Comparison of ENCODE assay signal across 20 mouse cellular contexts in genomic region chr2:138269330-138269729, GRCm38 (mm10). TPM values are rescaled to one million over a fixed set of nuclear protein-coding genes. Genes with fewer than 3 reads are reported as not detected.
DNase-seq lines count a peak whose midpoint lies in the region; ATAC-seq and TF ChIP-seq lines count a peak whose summit lies in the region.
"Had no signal": no experiment of that assay in that cellular context is flagged by ENCODE, and none has a peak within 500 bp of the region (broad histone marks: within the 10 kb centered on the region; RNA-seq: fewer than 3 reads in every experiment).

No protein-coding gene starts in this region.

- no peak for ATAC-seq in neural tube, embryonic 15.5 days (ENCODE audit: low FRiP score)
- ATAC-seq: activated CD4-positive, CD25-positive, alpha-beta regulatory T cell, adult 4 months; forebrain, embryonic 16.5 days had no signal

- H3K9me3 ChIP-seq in neural tube, embryonic 15.5 days (replicated peaks): no peaks in the 10 kb centered on the region
- H3K9me3 ChIP-seq: embryonic facial prominence, embryonic 12.5 days; forebrain, embryonic 12.5 days; heart, embryonic 10.5 days; hindbrain, embryonic 13.5 days had no signal

- H3K4me3 ChIP-seq in layer of hippocampus, adult 2 months: no peak overlapping the region
- H3K4me3 ChIP-seq in neural tube, embryonic 15.5 days (replicated peaks): no peak overlapping the region
- H3K4me3 ChIP-seq in cortical plate, adult 2 months (ENCODE audit: insufficient read depth, low read length): no peak overlapping the region
- H3K4me3 ChIP-seq: embryonic facial prominence, embryonic 12.5 days; forebrain, embryonic 12.5 days; heart, embryonic 10.5 days; hindbrain, embryonic 13.5 days had no signal

- TF ChIP-seq CTCF in layer of hippocampus, adult 2 months (conservative IDR thresholded peaks at IDR 0.05): peak; percentile 29
- TF ChIP-seq CTCF in cortical plate, adult 2 months (IDR thresholded peaks at IDR 0.05; ENCODE audit: extremely low read depth, insufficient read depth, low read length): 0 out of 2 replicates have a peak, but pooled peaks have one; percentile 1

- DNase-seq in layer of hippocampus, adult 2 months (ENCODE audit: low spot score in 2 of 2): no peak
- no peak for DNase-seq in layer of hippocampus, postnatal 25 days (ENCODE audit: extremely low spot score in 1 of 2, low spot score in 1 of 2)
- DNase-seq in neural tube, embryonic 10.5 days (ENCODE audit: extremely low spot score, low spot score): peak; percentile 4
- no peak for DNase-seq in urinary bladder, postnatal 36 days (ENCODE audit: low spot score in 2 of 2)
- DNase-seq in heart, postnatal 4 days: no peak
- DNase-seq: adrenal gland, postnatal 14 days; cerebellum, adult 18-20 months; embryo, embryonic 11 days; gastrocnemius, postnatal 10 days; heart, adult 18-20 months; heart, postnatal 10 days had no signal

- no peak for TF ChIP-seq POLR2A in cortical plate, adult 2 months (IDR thresholded peaks at IDR 0.05; ENCODE audit: extremely low read depth, insufficient read depth, low read length)

- no peak overlapping the region for H3K9ac ChIP-seq in neural tube, embryonic 15.5 days (replicated peaks)
- H3K9ac ChIP-seq: embryonic facial prominence, embryonic 12.5 days; forebrain, embryonic 12.5 days; hindbrain, embryonic 13.5 days had no signal

- H3K36me3 ChIP-seq in neural tube, embryonic 15.5 days: no peaks in the 10 kb centered on the region
- H3K36me3 ChIP-seq: embryonic facial prominence, embryonic 12.5 days; forebrain, embryonic 12.5 days; G1E; heart, embryonic 10.5 days; hindbrain, embryonic 13.5 days had no signal

- H3K4me1 ChIP-seq in neural tube, embryonic 15.5 days: peaks cover 30% of the 10 kb centered on the region
- peaks cover 8% of the 10 kb centered on the region for H3K4me1 ChIP-seq in cortical plate, adult 2 months (ENCODE audit: control insufficient read depth, insufficient read depth, low read length)

- no peak overlapping the region for H3K4me2 ChIP-seq in neural tube, embryonic 15.5 days
- H3K4me2 ChIP-seq: embryonic facial prominence, embryonic 12.5 days; forebrain, embryonic 12.5 days; hindbrain, embryonic 13.5 days had no signal

- H3K27ac ChIP-seq in layer of hippocampus, adult 2 months: no peak overlapping the region
- H3K27ac ChIP-seq in neural tube, embryonic 15.5 days (replicated peaks): no peak overlapping the region
- H3K27ac ChIP-seq in cortical plate, adult 2 months (ENCODE audit: insufficient read depth, low read length): no peak overlapping the region
- H3K27ac ChIP-seq: embryonic facial prominence, embryonic 12.5 days; forebrain, embryonic 12.5 days; heart, embryonic 10.5 days; hindbrain, embryonic 13.5 days had no signal

- H3K27me3 ChIP-seq in neural tube, embryonic 15.5 days (replicated peaks): no peaks in the 10 kb centered on the region
- H3K27me3 ChIP-seq: embryonic facial prominence, embryonic 12.5 days; forebrain, embryonic 12.5 days; hindbrain, embryonic 13.5 days had no signal

RNA-seq across cellular contexts. Expression of gene Btbd3, which starts 13.0 kb away (rescaled TPM):
- 100 to 1,000 TPM; 209 to 210 TPM for total RNA-seq in layer of hippocampus, adult 2 months (2021)
- total RNA-seq in layer of hippocampus, postnatal 25 days (2021): 100 to 1,000 TPM; 184 to 211 TPM
- polyA plus RNA-seq in neural tube, embryonic 15.5 days (2015; fragmentation: Nextera tagmentation; extraction: Ambion mirVana): 18.6 and 18.9 TPM in 2 replicates
- 76.4 and 90.4 TPM in 2 replicates for polyA plus RNA-seq in cortical plate, adult 2 months (2012; rRNA removed)
- 10 to 100 TPM; 22.3 to 22.7 TPM for total RNA-seq in heart, postnatal 4 days (2021)
- polyA plus RNA-seq: activated CD4-positive, CD25-positive, alpha-beta regulatory T cell, adult 4 months; G1E had no signal

Comparison
In these comparisons a context has a peak if more than half of its experiments do, and no peak if none do; other contexts are left out.
1. RNA of gene Btbd3, which starts 13.0 kb away (total RNA-seq): 184 to 211 TPM in layer of hippocampus, postnatal 25 days and 209 to 210 TPM in layer of hippocampus, adult 2 months; 22.3 to 22.7 TPM in heart, postnatal 4 days; every median in the first group is over 4 times any median in the second.